Mouse (Mus musculus) subcutaneous adipose tissue, adult 2 months (tissue): ENCODE data around the gene 9130023H24Rik. TPM values are rescaled to one million over a fixed set of nuclear protein-coding genes. Genes with fewer than 3 reads are reported as not detected.

Source experiments
- polyA plus RNA-seq: library from polyadenylated mRNA; depleted of rRNA; stranded (reverse); fragments of >200 nt; gene quantifications from 2 replicates; pipeline ENCODE4 v1.2.3, GENCODE M21; 2012; ENCODE audit warnings: low replicate concordance; rRNA removed

9130023H24Rik gene
- polyA plus RNA-seq = 3.4 and 4.6 TPM in 2 replicates

DNA sequence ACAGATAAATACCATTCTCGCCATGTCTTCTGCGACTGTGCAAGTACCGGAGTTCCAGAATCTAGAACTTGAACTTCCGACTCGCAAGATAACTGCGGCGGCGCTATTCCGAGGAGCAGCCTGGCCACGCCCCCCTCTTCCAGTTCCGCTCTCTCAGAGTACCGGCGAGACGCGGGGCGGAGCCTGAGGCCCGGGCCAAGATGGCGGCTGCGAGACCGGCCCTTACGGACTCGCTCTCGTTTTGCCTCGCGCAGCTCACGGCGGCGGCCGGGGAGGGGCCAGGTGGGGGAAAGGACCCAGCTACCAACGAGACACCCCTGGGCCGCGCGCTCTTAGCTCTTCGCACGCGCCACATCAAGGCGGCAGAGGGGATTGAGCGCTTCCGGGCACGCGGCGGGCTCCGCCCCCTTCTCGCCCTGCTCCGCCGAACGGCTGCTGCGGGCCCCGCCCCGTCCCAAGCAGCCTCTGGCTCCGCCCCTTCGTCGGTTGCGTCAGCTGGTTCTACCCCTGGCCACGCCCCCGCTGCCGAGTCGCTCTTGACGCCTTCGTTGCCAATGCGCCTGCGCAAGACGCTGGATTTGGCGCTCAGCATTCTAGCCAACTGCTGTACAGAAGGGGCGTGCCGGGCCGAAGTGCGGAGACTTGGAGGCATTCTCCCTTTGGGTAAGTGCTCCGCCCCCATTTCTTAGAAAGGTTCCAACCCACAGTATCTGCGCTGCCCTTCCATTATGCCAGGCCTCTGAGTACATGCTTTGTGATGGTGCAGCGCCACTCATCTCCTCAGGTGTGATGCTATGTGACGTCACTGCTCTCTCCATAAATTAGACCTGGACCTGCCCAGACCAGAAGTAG, at the start of gene 9130023H24Rik:
9130023H24Rik (minus strand) TSS at position 105 of the 852 bp plus-strand sequence.

DNA sequence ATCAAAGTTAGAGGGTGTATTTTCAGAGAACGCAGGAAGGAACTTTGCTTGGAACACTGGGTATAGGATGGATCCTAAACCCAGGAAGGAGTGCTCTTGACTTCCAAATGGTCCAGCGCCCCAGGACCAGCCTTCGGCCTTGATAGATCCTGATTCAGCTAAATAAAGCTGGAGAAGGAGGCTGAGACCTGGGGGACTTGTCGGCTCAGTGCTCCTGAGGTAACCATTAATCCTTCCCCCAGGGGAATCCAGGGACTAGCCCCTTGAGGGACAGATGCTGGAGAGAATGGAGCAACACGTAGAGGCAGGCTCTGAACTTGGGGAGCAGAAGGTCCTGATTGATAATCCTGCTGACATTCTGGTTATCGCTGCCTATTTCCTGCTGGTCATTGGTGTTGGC, 27.6 kb upstream of the 9130023H24Rik start, which contains the start of gene Slc5a2:
Slc5a2 (plus strand) TSS at position 247 of the 400 bp plus-strand sequence.

GRCm38 (mm10) chr7:128246496-128247391, 8.9 kb upstream of the 9130023H24Rik start, which contains the start of gene Tgfb1i1:
Gene Tgfb1i1 (plus strand): TSS chr7:128246812.

DNA sequence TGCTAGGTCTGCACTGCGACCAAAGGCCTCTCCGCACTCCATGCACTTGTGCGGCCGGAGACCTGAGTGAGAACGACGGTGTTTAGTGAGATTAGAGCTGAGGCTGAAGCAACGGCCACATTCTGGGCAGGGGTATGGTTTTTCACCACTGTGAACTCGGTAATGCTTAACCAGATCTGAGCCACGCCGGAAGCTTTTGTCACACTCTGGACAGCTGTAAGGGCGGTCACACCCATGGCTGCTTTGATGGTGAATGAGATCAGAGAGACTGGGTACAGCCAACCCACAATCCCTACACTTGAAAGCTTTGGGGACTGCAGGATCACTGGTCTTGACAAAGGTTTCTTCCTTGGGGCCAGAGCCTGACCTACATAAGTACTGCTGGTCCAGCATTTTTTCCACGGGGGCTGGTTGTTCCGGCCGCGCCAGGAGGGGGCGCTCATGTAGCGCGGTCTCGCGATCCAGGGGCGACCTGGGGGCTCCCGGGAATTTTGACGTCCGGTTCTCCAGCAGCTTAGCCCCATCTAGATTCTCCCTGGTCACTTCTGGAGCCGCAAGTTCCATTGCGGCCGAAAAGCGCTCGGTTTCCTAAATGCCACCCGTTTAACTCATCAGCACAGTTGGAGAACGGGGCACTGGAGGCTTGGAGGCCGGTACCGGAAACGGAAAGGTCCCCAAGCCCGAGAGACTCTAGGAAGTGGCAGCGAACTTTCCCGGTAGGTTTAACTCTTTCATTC, 807 bp downstream of the 9130023H24Rik start, which contains the start of gene Armc5:
Armc5 (plus strand) TSS at position 487 of the 737 bp plus-strand sequence.

DNA sequence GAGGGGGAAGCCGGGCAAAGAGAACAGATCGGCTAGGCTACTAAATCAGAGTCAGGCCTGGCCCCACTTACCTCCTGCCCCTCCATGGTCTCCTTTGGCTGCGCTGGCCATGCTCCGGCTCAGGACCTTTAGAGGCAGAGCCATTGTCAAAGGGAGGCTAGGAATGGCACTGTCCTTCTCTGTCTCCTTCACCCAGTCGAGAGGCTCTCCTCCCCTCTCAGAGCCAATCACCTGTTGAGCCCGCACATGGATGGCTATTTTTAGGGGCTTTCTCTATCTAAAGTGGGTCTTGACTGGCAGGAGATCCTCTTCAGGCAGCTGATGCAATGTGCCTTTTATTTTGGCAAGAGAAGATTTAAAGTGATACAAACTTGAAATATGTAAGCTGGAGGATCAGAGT, 31.7 kb downstream of the 9130023H24Rik start, which contains the start of gene Cox6a2:
Cox6a2 (minus strand) TSS at position 236 of the 400 bp plus-strand sequence.

Other genes starting within 250 kb of the 9130023H24Rik start
- gene Pycard, start 244.2 kb downstream of the 9130023H24Rik start, polyA plus RNA-seq = 16.0 and 64.4 TPM in 2 replicates
- gene Trim72, start 234.1 kb downstream of the 9130023H24Rik start, polyA plus RNA-seq = 0.24 and 0.90 TPM in 2 replicates
- gene Itgam, start 175.4 kb downstream of the 9130023H24Rik start, polyA plus RNA-seq = 22.6 and 22.9 TPM in 2 replicates
- 0.04 and 0.09 TPM in 2 replicates for gene Gm49368, start 175.3 kb downstream of the 9130023H24Rik start, polyA plus RNA-seq
- gene Itgax, start 108.5 kb downstream of the 9130023H24Rik start, polyA plus RNA-seq = 4.9 and 10.0 TPM in 2 replicates
- gene Itgad, start 83.7 kb downstream of the 9130023H24Rik start, polyA plus RNA-seq = 0.46 and 0.57 TPM in 2 replicates
- gene Cox6a2, start 31.6 kb downstream of the 9130023H24Rik start, polyA plus RNA-seq = 0.67 and 1.5 TPM in 2 replicates
- gene Armc5, start 689 bp downstream of the 9130023H24Rik start, polyA plus RNA-seq = 22.2 and 38.8 TPM in 2 replicates
- gene Tgfb1i1, start 8.8 kb upstream of the 9130023H24Rik start, polyA plus RNA-seq = 56.0 and 218 TPM in 2 replicates
- 0.06 and 0.08 TPM in 2 replicates for gene Slc5a2, start 27.6 kb upstream of the 9130023H24Rik start, polyA plus RNA-seq
- 40.7 and 94.6 TPM in 2 replicates for gene BC017158, start 60.1 kb upstream of the 9130023H24Rik start, polyA plus RNA-seq
- gene Rgs10, start 180.7 kb upstream of the 9130023H24Rik start, polyA plus RNA-seq = 10.6 and 13.6 TPM in 2 replicates
- gene Tial1, start 223.7 kb upstream of the 9130023H24Rik start, polyA plus RNA-seq = 32.7 and 41.5 TPM in 2 replicates